Mouse (Mus musculus) T-helper 17 cell (primary cell): ENCODE measurements around the gene Slc25a40.

ENCODE experiments used
- in situ Hi-C, 2 experiments: fragments of 300-600 bp; cut with MboI, MseI; formaldehyde crosslinking; loops; 1 replicate in 1 of 2; 2 replicates in 1 of 2; pipeline ENCODE4 v1.15.1; 2025; ENCODE audit warnings: high pct_unique_total_duplicates in 2 of 2

Slc25a40 gene

DNA sequence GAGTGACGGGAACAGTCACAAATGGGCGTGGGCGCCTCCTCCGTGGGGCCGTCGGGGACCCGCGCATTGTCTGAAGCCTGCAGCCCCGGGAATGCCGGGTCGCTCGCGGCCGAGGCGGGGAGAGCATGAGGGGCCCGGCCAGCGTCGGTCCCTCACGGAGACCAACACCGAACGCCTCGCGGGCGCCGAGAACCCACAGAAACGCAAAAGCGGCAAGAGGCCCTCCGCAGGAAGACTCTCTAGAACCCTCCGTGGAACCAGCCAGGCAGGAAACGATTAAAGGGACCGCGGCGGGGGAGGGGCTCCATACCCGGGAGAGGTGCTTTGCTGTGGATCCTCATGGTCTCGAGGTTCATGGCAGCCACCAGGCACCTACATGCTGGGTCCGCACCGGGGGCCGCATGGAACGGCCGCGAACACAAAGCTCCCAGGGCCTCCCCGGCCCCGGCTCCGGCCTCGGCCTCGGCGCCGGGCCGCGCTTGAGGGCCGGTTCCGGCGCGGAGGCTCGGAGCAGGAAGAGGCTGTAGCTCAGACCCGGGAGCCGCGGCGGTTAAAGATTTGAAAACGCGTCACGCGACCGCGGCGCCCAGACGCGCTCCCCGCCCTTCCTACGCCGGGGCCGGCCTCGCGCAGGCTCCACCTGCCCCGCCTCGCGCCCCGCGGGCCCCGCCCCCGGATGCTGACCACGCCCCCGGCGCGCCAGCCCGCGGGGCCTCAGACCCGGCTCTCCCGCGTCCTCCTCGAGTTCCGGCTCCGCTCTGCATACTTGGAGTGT, at the start of gene Slc25a40, which contains the start of gene Dbf4:
Gene Slc25a40 (plus strand): TSS at position 694 of the 775 bp plus-strand sequence.
Gene Dbf4 (minus strand): TSS at position 560 of the 775 bp plus-strand sequence.
- in situ Hi-C loops, result loop anchor here (10.0 to 25.0 kb wide), 2 partner anchors 242 to 360 kb away; partner anchors contain the start of gene Abcb1a (in 1 of the 2)

DNA sequence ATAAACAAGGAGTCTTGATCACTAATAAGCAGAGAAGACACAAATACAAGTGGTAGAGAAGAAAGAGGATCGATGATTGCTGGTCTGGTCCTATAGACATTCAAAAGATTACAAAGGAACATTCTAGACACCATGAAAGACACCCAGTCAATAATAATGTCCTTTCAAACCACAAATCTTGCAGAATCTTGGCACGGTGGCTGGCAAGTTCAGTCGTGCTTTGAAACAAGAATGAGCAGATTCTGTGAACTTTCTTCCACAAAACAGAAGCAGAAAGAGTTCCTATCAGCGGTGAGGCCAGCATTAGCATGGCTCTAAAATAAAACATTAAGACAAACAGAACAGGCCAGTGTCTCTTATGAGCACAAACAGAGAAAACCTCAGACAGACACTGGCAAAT, 49.2 kb upstream of the Slc25a40 start:
- in situ Hi-C loops, result no loop called here

DNA sequence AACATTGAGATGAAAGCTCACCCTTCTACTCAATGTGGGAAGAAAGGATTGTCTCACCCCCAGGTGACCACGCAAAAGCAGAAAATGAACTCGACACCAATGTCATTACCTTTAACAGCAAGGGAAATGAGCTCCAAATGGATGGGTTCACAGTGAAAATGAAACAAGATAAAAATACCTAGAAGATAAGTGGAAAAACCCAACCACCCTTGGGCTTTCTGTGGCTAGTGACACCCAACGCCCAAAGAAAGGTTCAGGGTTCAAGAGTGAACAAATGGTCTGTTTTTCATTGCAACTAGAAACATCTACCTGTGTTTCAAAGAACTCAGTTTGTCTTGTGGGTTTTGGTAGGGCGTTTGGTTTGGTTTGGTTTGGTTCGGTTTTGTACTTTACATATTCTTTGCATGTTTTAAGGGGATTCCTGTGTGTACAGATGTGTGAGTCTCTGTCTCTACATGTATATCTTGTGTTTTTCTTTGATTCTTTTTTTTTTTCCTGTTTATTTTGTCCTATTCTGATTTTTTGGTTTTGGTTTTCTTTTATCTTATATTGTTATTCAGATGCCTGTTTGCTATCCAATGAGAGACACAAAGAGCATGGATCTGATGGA, 48.2 kb upstream of the Slc25a40 start:
- in situ Hi-C loops, result no loop called here

DNA sequence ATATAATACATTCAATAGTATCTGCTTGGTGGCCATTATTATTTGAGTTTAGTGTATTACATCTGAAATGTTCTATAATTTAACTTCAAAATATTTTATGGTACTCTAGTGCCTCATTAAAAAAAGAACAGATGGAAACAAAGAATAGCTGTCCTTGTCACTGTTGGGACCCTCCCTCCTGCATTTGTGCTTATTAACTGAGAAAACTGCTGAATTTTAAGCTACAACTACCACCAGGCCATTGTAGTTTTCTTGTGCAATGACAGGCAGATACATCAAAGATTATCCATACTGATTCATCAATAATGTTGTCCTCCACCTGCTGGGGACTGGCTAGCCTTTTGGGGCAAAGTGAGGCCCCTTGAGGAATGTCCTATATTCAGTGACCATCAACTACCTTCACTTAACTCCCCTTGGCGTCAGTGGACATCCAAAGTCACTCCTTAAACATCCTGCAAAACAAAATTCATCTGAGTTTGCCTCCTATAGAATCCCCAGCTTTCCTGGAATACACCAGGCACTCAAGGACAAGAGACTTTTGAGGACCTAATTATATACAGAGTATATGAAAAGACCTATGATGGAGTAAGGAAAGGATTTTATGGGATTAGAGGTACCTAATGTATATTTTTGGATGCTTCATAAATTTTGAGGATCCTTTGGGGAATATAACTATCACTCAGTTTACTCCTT, 28.6 kb upstream of the Slc25a40 start:
- in situ Hi-C loops, result loop anchor here in 1 of 2 experiments (10.0 kb wide), 1 partner anchor 229 kb away; no protein-coding TSS in a partner anchor

DNA sequence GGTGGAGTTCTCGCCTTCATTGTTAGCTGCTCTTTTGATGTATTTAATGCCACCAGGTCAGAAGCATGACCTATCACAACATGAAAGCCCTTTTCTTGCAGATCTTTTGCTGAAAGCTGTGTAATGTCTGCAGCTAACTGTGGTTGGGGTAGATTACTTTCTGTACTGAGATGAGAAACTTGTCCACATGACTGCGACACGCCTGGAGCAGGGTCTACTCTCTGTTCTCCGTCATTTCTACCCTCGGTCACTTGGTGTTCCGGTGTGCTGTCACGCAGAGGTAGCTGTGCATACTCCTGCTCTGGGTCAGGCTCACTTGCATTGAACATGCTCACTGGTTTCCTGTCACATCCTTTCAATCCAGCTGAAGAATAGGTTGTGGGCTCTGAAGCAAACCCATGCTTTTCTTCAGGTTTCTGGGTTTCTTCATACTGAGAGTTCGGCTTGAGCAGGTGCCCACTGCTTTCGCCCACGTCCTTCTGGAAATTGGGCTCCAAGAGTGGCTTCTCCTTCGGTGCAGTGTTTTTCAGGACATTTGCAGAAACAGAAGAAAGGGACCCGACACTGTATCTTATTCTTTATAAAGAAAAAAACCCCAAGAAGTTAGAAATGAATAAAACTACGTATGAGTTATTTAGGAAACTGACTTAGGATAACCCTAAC, 24.9 kb upstream of the Slc25a40 start:
- in situ Hi-C loops, result loop anchor here in 1 of 2 experiments (10.0 kb wide), 1 partner anchor 233 kb away; no protein-coding TSS in a partner anchor

DNA sequence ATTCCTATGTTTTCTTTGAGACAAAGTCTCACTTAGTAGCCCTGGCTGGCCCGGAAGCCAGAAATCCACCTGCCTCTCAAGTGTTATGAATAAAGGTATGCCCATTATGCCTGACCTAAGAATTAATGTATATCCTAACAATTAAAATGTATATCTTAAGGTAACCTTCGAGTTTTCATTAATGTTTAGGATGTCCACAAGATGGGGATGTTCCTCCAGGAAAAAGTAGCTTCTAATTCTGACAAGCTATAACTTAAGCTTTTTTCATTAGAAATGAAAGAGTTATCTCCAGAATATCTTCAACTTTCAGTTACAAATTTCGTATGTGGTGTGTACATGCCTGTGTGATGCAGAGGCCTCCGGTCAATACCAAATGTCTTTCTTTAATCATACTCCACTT, 13.9 kb upstream of the Slc25a40 start:
- in situ Hi-C loops, result loop anchor here in 1 of 2 experiments (25.0 kb wide), 1 partner anchor 346 kb away; no protein-coding TSS in a partner anchor

DNA sequence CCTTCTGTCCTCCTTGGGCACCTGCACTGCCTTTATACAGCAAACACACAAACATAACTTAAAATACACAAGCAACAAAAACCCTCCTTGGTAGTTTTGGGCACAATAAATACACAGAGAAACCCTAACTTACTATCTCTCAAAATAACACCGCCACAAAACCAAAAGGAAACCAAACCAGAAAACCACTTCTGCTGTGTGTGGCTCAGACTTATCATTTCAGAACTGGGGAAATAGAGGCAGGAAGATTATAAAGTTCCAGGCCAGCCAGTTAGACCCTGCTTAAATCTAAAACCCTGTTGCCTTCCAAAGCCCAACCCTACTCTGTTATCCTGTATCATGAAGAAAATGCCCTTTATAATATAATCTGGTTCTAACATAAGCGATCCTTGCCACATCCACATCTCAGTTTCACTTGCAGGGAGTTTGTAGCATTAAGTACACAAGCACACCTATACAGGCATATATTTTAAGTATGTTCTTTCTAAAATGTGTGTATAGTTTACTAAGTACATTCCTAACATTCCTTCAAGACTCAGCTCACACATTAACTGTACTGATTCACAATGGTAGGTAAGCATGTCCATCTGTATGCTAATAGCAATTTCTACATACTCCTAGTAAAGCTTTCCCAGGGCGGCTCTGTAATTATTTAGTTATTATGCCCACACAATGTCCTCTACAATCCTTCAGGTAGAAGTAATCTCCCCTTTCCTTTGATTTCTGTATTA, 5.8 kb upstream of the Slc25a40 start:
- in situ Hi-C loops, result loop anchor here in 1 of 2 experiments (5.0 to 25.0 kb wide), 2 partner anchors 355 to 695 kb away; no protein-coding TSS in a partner anchor

DNA sequence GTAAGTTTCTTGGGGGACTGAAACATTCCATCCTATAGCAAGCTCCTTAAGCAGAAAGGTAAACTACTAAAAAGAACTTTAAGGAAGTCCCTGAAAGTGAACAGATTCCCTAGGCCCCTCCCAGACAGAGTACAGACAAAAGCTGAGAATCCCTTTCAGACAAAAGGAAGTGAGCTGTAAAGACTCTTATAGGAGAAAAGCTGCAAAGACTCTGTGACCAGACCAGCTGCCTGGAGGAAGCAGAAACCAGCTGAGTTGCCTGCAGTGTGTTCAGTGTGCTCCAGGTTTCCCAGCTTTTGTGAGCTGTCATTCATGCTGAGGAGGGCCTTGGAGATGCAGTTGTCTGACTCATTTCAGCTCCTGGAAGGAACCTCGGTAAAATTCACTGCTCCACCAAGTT, 5.2 kb upstream of the Slc25a40 start:
- in situ Hi-C loops, result loop anchor here in 1 of 2 experiments (5.0 to 25.0 kb wide), 2 partner anchors 355 to 695 kb away; no protein-coding TSS in a partner anchor

DNA sequence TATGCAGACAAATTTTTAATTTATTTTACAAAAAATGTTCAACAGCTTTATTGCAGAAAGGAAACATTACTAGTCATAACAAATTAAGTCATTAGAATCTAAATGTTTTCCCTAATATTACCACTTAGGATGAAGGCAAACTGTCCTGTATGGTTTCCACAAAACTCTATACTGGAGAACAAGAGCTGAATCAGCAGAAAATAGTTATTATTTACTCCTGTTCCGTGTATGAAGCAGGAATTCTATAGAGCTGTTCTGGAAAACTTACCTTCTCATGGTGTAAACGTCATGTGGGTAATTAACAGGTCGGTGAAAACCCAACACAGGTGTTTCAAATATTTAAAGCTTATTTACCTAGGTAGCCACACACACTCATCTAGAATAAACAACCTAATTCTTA, 1.2 kb upstream of the Slc25a40 start:
- in situ Hi-C loops, result loop anchor here (10.0 to 25.0 kb wide), 2 partner anchors 243 to 359 kb away; partner anchors contain the start of gene Abcb1a (in 1 of the 2)

DNA sequence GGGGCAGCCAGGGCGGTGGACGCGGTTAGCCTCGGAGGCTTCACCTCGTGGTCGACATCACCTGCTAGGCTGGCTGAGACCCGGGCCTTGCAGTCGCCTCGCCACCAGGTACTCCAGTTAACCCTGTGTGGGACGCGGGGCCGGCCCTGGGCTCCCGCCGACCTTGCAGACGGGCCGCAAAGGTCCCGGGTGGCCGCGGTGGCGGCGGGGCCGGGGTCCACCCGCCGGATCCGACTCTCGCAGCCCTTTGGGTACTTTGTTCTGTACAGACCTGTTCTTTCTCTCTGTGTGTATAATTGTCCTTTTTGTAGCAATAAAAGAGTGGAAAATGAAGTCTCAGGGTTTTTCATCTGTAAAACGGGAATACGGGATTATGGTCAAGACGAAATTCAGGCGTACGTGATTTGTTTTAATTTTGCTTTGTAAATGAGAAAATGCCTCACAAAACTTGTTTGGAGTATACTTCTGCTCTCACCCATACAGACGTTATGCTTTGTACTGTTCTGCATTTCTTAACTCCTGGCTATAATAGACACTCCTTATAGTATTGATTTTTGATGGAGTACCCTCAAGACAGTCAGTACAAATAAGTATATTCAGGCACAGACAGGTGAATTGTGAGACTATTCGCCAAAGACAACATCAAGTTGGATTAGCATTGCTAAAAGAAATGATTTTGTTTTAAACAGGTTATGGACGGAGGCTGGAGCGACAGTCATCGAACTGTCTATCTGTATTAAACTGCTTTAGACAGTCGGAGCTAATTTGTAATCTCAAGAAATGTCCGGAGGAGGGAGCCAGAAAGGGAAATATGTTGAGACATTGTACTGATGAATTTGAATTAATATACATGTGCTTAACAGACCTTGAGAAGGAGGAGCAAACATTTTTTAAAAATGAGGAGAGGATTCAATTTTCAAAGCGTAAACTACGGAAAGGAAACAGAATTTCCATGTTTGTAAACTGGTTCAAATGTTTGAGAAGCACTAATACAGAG, 580 bp downstream of the Slc25a40 start:
- in situ Hi-C loops, result loop anchor here (10.0 to 25.0 kb wide), 2 partner anchors 242 to 361 kb away; partner anchors contain the start of gene Abcb1a (in 1 of the 2)

DNA sequence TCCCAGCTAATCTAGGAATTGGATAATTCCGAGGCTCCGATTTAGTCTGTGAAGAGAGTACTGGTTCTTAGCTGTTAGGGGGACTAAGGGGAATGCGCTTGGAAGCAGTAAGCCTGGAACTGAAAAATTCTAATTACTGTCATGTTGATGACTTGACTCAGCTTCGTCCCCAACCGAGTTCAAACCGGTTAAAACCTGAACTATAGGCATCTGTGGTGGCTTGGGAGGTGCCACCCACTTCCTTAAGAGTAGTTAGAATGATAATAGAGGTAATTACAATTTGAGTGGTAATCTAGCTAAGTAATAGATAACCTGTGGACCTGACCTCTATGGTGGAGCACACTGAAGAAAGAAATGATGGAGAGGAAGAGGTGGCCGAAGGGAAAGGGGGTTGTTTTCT, 1.5 kb downstream of the Slc25a40 start:
- in situ Hi-C loops, result loop anchor here (10.0 to 25.0 kb wide), 2 partner anchors 241 to 362 kb away; partner anchors contain the start of gene Abcb1a (in 1 of the 2)

DNA sequence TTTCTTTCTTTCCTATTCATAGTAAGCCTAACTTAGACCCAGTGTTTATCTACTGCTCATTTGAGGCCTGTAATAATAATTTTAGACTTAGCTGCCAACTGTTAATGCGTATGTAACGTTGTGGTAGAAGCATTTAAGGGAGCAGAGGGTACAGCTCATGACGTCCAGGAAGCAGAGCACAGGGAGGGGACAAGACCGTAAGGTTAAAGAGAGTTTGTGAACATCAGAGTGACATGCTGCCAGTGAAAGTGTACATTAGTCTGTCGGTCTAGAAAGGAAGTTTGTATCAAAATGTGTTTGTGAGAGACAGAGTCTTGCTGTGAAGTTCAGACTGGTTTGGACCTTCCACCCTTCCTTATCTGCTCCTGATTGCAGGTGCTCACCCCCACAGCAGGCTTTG, 3.2 kb downstream of the Slc25a40 start:
- in situ Hi-C loops, result loop anchor here in 1 of 2 experiments (10.0 kb wide), 1 partner anchor 239 kb away; the partner anchor contains the start of gene Abcb1a

DNA sequence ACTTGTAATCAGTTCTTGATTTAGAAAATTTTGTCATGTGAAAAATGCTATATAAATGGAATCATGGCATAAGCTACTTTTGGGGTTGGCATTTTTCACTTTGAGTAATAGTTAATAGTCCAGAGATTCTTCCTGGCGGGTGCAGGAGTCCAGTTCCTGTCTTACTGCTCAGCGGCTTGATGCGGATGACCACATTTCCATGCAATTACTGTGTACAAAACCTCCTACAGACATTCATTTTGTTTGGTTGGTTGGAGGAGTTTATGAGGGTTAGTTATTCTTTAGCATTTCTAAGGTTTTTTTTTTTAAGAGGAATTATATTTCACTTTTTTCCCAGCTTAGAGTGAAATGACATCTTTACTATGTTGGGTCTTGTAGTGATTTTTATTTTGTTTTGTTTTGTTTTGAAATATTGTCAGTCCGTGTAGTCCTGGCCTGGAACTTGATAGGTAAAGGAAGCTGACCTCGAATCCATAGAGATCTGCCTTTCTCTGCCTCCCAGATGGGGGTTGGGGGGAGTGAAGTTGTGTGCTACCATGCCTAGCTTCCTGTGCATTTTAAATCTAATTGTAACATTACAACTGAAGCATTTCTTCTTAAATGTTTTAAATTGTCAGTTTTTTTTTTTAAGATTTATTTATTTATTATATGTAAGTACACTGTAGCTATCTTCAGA, 15.0 kb downstream of the Slc25a40 start:
- in situ Hi-C loops, result no loop called here

DNA sequence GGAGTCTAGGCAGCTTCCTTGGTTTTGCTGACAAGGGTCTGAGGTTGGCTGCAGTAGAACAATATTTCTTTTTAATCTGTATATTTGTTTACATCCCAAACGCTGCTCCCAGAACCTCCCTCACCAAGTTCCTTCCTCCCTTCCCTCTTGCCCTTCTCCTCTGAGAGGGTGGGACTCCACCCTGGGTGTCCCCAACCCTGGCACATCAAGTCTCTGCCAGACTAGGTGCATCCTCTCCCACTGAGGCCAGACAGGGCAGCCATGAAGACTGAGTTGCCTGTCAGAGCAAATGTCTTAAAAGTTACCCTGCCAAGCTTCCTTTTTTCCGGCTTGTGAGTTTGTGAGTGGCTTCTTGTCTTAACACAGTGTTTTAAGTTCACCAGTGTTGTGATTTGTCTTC, 16.4 kb downstream of the Slc25a40 start:
- in situ Hi-C loops, result no loop called here

DNA sequence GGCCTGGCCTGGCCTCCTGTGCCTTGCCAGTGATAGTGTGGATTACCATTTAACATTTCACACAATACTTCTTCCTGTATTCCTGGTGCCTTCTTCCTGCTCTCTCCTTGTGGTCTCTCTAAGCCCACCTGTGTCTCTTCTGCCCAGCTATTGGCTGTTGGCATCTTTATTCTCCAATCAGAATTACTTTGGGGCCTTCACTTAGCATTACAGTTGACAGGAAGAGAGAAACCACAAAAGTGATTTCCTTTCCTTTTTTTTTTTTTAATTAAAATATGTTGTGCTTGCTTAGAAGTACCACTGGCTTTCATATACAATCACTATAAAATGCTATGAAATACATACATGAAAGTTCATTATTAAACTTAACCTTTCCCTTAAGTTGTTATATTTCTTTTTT, 32.9 kb downstream of the Slc25a40 start:
- in situ Hi-C loops, result no loop called here

DNA sequence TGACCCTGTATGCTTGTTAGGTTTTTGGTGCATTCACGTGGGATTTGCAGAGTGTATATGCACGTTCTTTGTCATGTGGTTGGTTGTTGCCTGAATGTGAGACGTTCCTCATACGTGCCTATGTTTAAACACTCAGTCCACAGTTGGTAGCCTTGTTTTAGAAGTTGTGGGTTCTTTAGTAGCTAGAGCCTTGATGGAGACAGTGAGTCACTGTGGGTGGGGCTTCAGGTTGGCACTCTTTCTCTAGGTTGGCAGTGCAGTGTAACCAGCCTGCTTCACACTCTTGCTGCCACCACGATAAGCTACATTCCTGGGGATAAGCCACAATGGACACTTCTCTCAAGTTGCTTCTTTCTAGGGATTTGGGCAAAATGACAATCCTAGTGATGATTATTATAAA, 33.9 kb downstream of the Slc25a40 start:
- in situ Hi-C loops, result no loop called here

DNA sequence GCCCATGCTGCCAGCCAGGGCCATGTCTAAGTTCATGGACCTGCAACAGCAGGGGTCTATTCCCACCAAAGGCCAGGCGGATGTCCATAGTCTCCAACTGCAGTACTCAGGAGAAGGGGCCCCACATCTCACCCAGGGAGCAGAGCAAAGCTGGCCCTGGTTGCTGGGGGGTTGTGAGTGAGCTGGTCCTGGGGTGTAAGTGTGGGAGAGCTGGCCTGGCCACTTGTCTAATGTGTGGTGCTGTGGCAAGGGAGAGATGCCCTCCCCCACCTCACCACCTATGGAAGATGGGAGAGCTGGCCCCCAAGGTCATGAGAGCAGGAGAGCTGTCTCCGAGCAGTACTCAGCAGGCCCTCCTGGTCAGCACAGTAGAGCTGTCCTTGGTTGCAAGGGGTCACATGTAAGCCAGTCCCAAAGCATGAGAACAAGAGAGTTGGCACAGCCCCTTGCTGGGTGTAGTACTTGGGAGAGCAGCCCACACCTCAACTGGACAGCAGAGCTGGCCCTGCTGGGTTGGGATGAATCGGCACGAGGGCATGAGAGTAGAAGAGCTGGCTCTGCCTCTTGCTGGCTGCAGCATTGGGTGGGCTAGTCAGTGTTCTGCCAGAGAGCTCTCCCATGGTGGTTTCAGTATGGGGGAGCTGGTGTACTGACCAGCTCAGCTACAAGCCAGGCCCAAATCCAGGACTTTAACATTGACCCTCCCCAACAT, 65.5 kb downstream of the Slc25a40 start:
- in situ Hi-C loops, result loop anchor here in 1 of 2 experiments (25.0 kb wide), 1 partner anchor 924 kb away; no protein-coding TSS in a partner anchor
